Mouse (Mus musculus): ENCODE data around the gene Hesx1. TPM values are rescaled to one million over a fixed set of nuclear protein-coding genes. Genes with fewer than 3 reads are reported as not detected.

The Hesx1 gene
- total and polyA plus RNA-seq, 3 experiments: 1.9 to 4.3 (median 3.9) TPM

- peaks cover 4% of the 10 kb centered on the region for H3K27me3 ChIP-seq (replicated peaks)
- peaks cover 2% of the 10 kb centered on the region for H3K9me3 ChIP-seq (replicated peaks; ENCODE audit: low read length)
- in situ Hi-C loops (cut with MboI; ENCODE audit: low pct_ligation_motif_present, low pct_unique_long_range_greater_than_20kb, low sequenced_read_pairs): no loop called here
- DNase-seq (ENCODE audit: extremely low read depth): no peak
- H3K4me1 ChIP-seq (ENCODE audit: control insufficient read depth in 1 of 2, insufficient read depth in 2 of 2): peaks cover 6 to 20% of the 10 kb centered on the region in 2 experiments; a peak in 2 of 4 replicates
- TF ChIP-seq NRF1 (IDR thresholded peaks at IDR 0.05; ENCODE audit: low read depth, low read length) (no peak), KAT2A (IDR thresholded peaks at IDR 0.05; ENCODE audit: insufficient replicate concordance, low read length) (no peak), MXI1 (IDR thresholded peaks at IDR 0.05; ENCODE audit: low read depth, low read length) (no peak)
- H3K36me3 ChIP-seq (replicated peaks in 1 of 2; ENCODE audit: control insufficient read depth in 1 of 2, insufficient read depth in 1 of 2, low read length in 1 of 2): no peaks in the 10 kb centered on the region
- H3K27ac ChIP-seq (ENCODE audit: insufficient read depth, low read depth): no peak within 1 kb of the TSS
- peak within 1 kb of the TSS; percentile 82 for H3K9ac ChIP-seq (ENCODE audit: insufficient read depth, low read depth)
- H3K4me2 ChIP-seq (ENCODE audit: insufficient read depth, low read depth, poor library complexity, severe bottlenecking): peak within 1 kb of the TSS; percentile 75; the same call in 1 of the 2 replicates
- dilution Hi-C loops (cut with MboI; ENCODE audit: extremely low pct_ligation_motif_present, extremely low pct_unique_long_range_greater_than_20kb, low sequenced_read_pairs): no loop called here
- H3K79me2 ChIP-seq (replicated peaks; ENCODE audit: control insufficient read depth, extremely low read depth, insufficient read depth, poor library complexity, severe bottlenecking): peaks cover 13% of the 10 kb centered on the region
- H3K4me3 ChIP-seq (replicated peaks in 1 of 3; ENCODE audit: low read depth in 2 of 3, low read length in 2 of 3, poor library complexity in 1 of 3): peak within 1 kb of the TSS; percentile 87 to 92 (median 90)
These were observed 23.0 kb upstream of the Hesx1 start, which contains the start of gene Appl1 for GRCm38 (mm10) chr14:26971106-26971789. Appl1 (minus strand) TSS chr14:26971232.

DNA sequence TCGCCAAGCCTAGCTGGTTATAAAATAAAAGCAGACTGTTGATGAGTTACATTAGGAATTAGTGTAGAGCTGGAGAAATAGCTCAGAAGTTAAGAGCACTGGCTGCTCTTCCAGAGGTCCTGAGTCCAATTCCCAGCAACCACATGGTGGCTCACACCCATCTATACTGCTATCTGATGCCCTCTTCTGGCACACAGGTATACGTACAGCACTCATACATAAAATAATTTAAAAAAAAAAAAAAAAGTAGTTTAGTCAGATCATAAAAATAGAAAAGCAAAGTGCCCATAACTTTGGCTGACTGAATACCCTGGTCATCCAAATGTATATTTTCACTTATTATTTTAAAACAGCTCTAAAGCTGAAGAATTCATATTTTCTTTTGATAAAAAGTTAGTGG lies 21.1 kb upstream of the Hesx1 start:
- Histone ChIP-seq H3K27me3 (replicated peaks) (peaks cover 4% of the 10 kb centered on the region), H3K79me2 (replicated peaks; ENCODE audit: control insufficient read depth, extremely low read depth, insufficient read depth, poor library complexity, severe bottlenecking) (peaks cover 5% of the 10 kb centered on the region; the same call in 1 of the 2 replicates), H3K9me3 (replicated peaks; ENCODE audit: low read length) (peaks cover 2% of the 10 kb centered on the region), H3K27ac (ENCODE audit: insufficient read depth, low read depth) (no peak overlapping the region), H3K36me3 (replicated peaks in 1 of 2; ENCODE audit: control insufficient read depth in 1 of 2, insufficient read depth in 1 of 2, low read length in 1 of 2) (no peaks in the 10 kb centered on the region), H3K4me2 (ENCODE audit: insufficient read depth, low read depth, poor library complexity, severe bottlenecking) (no peak overlapping the region), H3K9ac (ENCODE audit: insufficient read depth, low read depth) (no peak overlapping the region), H3K4me3 (replicated peaks in 1 of 3; ENCODE audit: low read depth in 2 of 3, low read length in 2 of 3, poor library complexity in 1 of 3) (no peak overlapping the region), H3K4me1 (ENCODE audit: control insufficient read depth in 1 of 2, insufficient read depth in 2 of 2) (peaks cover 3 to 12% of the 10 kb centered on the region in 2 experiments; a peak in 2 of 4 replicates)
- dilution Hi-C loops (cut with MboI; ENCODE audit: extremely low pct_ligation_motif_present, extremely low pct_unique_long_range_greater_than_20kb, low sequenced_read_pairs) (no loop called here), in situ Hi-C loops (cut with MboI; ENCODE audit: low pct_ligation_motif_present, low pct_unique_long_range_greater_than_20kb, low sequenced_read_pairs) (no loop called here)
- DNase-seq (ENCODE audit: extremely low read depth): no peak
- no peak for TF ChIP-seq NRF1 (IDR thresholded peaks at IDR 0.05; ENCODE audit: low read depth, low read length)
- peak in 1 of 2 experiments; percentile 47; a peak in 2 of 4 replicates for TF ChIP-seq CTCF (conservative IDR thresholded peaks at IDR 0.05 in 1 of 2, IDR thresholded peaks at IDR 0.05 in 1 of 2; ENCODE audit: low read depth in 2 of 2, low read length in 2 of 2)
- TF ChIP-seq ZNF384 (IDR thresholded peaks at IDR 0.05; ENCODE audit: low read depth, low read length): peak; percentile 79
- no peak for TF ChIP-seq MYC (IDR thresholded peaks at IDR 0.05; ENCODE audit: low read depth, low read length)
- TF ChIP-seq MAFK (IDR thresholded peaks at IDR 0.05; ENCODE audit: insufficient replicate concordance, low read length): no peak

GRCm38 (mm10) chr14:26975490-26975889 lies 18.7 kb upstream of the Hesx1 start:
- dilution Hi-C loops (cut with MboI; ENCODE audit: extremely low pct_ligation_motif_present, extremely low pct_unique_long_range_greater_than_20kb, low sequenced_read_pairs): no loop called here
- peaks cover 2% of the 10 kb centered on the region for H3K9me3 ChIP-seq (replicated peaks; ENCODE audit: low read length)
- H3K4me3 ChIP-seq (replicated peaks in 1 of 3; ENCODE audit: low read depth in 2 of 3, low read length in 2 of 3, poor library complexity in 1 of 3): no peak overlapping the region
- no peak for DNase-seq (ENCODE audit: extremely low read depth)
- no peak overlapping the region for H3K27ac ChIP-seq (ENCODE audit: insufficient read depth, low read depth)
- H3K36me3 ChIP-seq (replicated peaks in 1 of 2; ENCODE audit: control insufficient read depth in 1 of 2, insufficient read depth in 1 of 2, low read length in 1 of 2): no peaks in the 10 kb centered on the region
- H3K4me2 ChIP-seq (ENCODE audit: insufficient read depth, low read depth, poor library complexity, severe bottlenecking): no peak overlapping the region
- H3K79me2 ChIP-seq (replicated peaks; ENCODE audit: control insufficient read depth, extremely low read depth, insufficient read depth, poor library complexity, severe bottlenecking): no peaks in the 10 kb centered on the region
- H3K9ac ChIP-seq (ENCODE audit: insufficient read depth, low read depth): no peak overlapping the region
- TF ChIP-seq SMC3 (IDR thresholded peaks at IDR 0.05; ENCODE audit: low read depth, low read length) (no peak), MEF2A (IDR thresholded peaks at IDR 0.05; ENCODE audit: borderline replicate concordance, low read depth, low read length) (no peak), NRF1 (IDR thresholded peaks at IDR 0.05; ENCODE audit: low read depth, low read length) (no peak), IRF4 (IDR thresholded peaks at IDR 0.05; ENCODE audit: low read depth, low read length) (no peak), ZC3H11A (IDR thresholded peaks at IDR 0.05; ENCODE audit: low read depth, low read length) (no peak), E2F4 (IDR thresholded peaks at IDR 0.05; ENCODE audit: insufficient replicate concordance, low read depth, low read length) (no peak), GABPA (IDR thresholded peaks at IDR 0.05; ENCODE audit: insufficient replicate concordance, low read depth, low read length) (no peak), MYC (IDR thresholded peaks at IDR 0.05; ENCODE audit: low read depth, low read length) (no peak), SIN3A (IDR thresholded peaks at IDR 0.05; ENCODE audit: low read length) (no peak), ETS1 (conservative IDR thresholded peaks at IDR 0.05; ENCODE audit: low read depth, low read length) (no peak), MAFK (IDR thresholded peaks at IDR 0.05; ENCODE audit: insufficient replicate concordance, low read length) (no peak), USF2 (conservative IDR thresholded peaks at IDR 0.05; ENCODE audit: low read depth, low read length) (no peak), POLR2A (IDR thresholded peaks at IDR 0.05; ENCODE audit: low read depth, low read length) (no peak)
- H3K4me1 ChIP-seq (ENCODE audit: control insufficient read depth in 1 of 2, insufficient read depth in 2 of 2): peaks cover 0 to 3% of the 10 kb centered on the region in 2 experiments; a peak in 2 of 4 replicates
- peaks cover 4% of the 10 kb centered on the region for H3K27me3 ChIP-seq (replicated peaks)
- in situ Hi-C loops (cut with MboI; ENCODE audit: low pct_ligation_motif_present, low pct_unique_long_range_greater_than_20kb, low sequenced_read_pairs): loop anchor here (25.0 kb wide), 1 partner anchor 288 kb away; the partner anchor contains the start of gene Dnah12
